Mouse (Mus musculus) embryo, embryonic 11.5 days (tissue): ENCODE results near the gene Gm10408.
"Not testable (repeated sequence)": the region's sequence is repeated elsewhere in the genome, so short reads cannot be mapped to it uniquely, and the experiment has no call there.

Experiments used
- DNase-seq: peaks from one replicate; pipeline ENCODE4 v3.0.0-alpha.2; 2012; ENCODE audit warnings: low read depth, low spot score

Gene Gm10408

GRCm38 (mm10) chr14:3449079-3449478 is at the start of gene Gm10408:
TSS of gene Gm10408 (plus strand) at chr14:3449379.
- not testable (repeated sequence) for DNase-seq

GRCm38 (mm10) chr14:3412314-3412713 is 36.9 kb upstream of the Gm10408 start, which contains the start of gene Gm10409:
TSS of gene Gm10409 (plus strand) at chr14:3412614.
- not testable (repeated sequence) for DNase-seq

GRCm38 (mm10) chr14:3427803-3428202 is 21.4 kb upstream of the Gm10408 start, which contains the start of gene Gm3005:
TSS of gene Gm3005 (plus strand) at chr14:3428103.
- DNase-seq = not testable (repeated sequence)
